Mouse (Mus musculus) forebrain, embryonic 13.5 days (tissue): ENCODE measurements around the gene AC140267.1. TPM values are rescaled to one million over a fixed set of nuclear protein-coding genes. Genes with fewer than 3 reads are reported as not detected.

Source experiments
- ATAC-seq: fragments of 200-750 bp; cut with Nextera tagmentation; 2 replicates; pipeline ENCODE4 v1.8.0; 2017
- H3K27ac ChIP-seq: fragments of 300-500 bp; sonication (generic); 2 replicates; pipeline ENCODE4 v1.5.1; 2015; ENCODE audit warnings: inconsistent platforms, mild to moderate bottlenecking, moderate library complexity
- H3K27me3 ChIP-seq: fragments of 300-500 bp; sonication (generic); 2 replicates; pipeline ENCODE4 v1.6.1; 2015; ENCODE audit warnings: mild to moderate bottlenecking, inconsistent platforms
- H3K36me3 ChIP-seq: fragments of 300-500 bp; sonication (generic); 2 replicates; pipeline ENCODE4 v1.6.1; 2015; ENCODE audit warnings: mild to moderate bottlenecking, inconsistent platforms; ENCODE audit not compliant: poor library complexity, severe bottlenecking
- H3K4me1 ChIP-seq: fragments of 300-500 bp; sonication (generic); 2 replicates; pipeline ENCODE4 v1.6.1; 2015; ENCODE audit warnings: inconsistent platforms
- H3K4me2 ChIP-seq: fragments of 300-500 bp; sonication (generic); 2 replicates; pipeline ENCODE4 v1.6.1; 2015; ENCODE audit warnings: inconsistent platforms, mild to moderate bottlenecking, moderate library complexity
- H3K4me3 ChIP-seq: fragments of 300-500 bp; sonication (generic); 2 replicates; pipeline ENCODE4 v1.5.1; 2015; ENCODE audit warnings: mild to moderate bottlenecking, inconsistent platforms
- H3K9ac ChIP-seq: fragments of 300-500 bp; sonication (generic); 2 replicates; pipeline ENCODE4 v1.6.1; 2015; ENCODE audit warnings: mild to moderate bottlenecking, inconsistent platforms
- H3K9me3 ChIP-seq: fragments of 300-500 bp; sonication (generic); replicated peaks from 2 replicates; pipeline ENCODE4 v1.6.1; 2016; ENCODE audit warnings: inconsistent platforms
- WGBS: fragments of 180-500 bp; shearing (Covaris S2); methylation state at CpG from one replicate; pipeline ENCODE4 v1.1.7; 2015; 5-methylcytosine and 5-hydroxymethylcytosine counted together
- polyA plus RNA-seq: library from polyadenylated mRNA; unstranded; fragments of >200 nt; fragmentation: Nextera tagmentation; extraction: Ambion mirVana; gene quantifications from 2 replicates; pipeline ENCODE4 v1.2.1, GENCODE M21; 2015

Gene AC140267.1
- polyA plus RNA-seq, 1 experiment from 2014 or later: 2.7 TPM

DNA sequence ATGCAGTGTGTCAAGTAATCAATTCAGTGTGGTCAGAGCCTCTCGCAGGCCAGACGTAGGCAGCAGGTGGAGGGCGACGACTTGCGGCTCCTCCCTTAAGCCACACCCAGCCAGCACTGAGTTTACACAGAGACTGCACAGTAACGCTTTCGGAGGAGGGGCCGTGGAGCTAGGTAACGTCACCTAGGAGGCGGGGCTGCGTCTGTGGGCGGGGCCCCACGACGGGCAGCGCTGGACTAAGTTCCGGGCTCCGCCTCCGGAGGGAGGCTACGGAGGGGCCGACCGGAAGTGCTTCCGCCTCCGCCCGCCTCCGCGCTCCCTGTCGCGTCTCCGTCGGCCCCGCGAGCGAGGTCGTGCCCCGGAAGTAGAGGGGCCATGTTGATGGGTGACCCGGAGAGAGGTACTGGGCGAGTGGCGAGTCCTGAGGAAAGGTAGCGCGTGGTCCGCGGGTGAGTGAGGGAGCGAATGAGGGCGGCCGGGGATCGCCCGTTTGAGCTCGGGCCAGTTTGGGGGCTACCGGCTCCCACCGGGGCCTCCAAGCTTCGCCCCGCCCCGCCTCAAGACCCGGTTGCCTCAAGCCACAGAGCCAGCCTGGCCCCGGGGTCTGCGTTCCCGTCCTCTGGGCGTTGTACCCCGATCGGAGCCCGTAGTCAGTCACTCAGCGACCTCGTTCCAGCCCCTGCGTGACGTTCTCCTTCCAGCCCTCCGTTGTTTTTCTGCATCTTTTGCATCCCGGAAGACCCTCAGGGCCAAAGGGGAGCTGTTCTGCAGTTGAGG lies 1.7 kb upstream of the AC140267.1 start, which contains the start of gene Mief1:
Mief1 (plus strand) TSS at position 286 of the 777 bp plus-strand sequence.
- peaks cover 14% of the 10 kb centered on the region for H3K4me1 ChIP-seq
- H3K4me3 ChIP-seq: peak within 1 kb of the TSS; percentile 93
- peak within 1 kb of the TSS; percentile 89 for H3K9ac ChIP-seq
- peak within 1 kb of the TSS; percentile 75 for H3K4me2 ChIP-seq
- H3K36me3 ChIP-seq: peaks cover 34% of the 10 kb centered on the region
- under 1% methylated on average over 55 of the region's 67 CpGs for WGBS
- H3K9me3 ChIP-seq: no peaks in the 10 kb centered on the region
- H3K27me3 ChIP-seq: no peaks in the 10 kb centered on the region
- ATAC-seq: peak; percentile 96
- peak within 1 kb of the TSS; percentile 81 for H3K27ac ChIP-seq

GRCm38 (mm10) chr15:80248135-80248534 lies 12.5 kb downstream of the AC140267.1 start:
- Histone ChIP-seq H3K36me3 (peaks cover 87% of the 10 kb centered on the region), H3K9ac (no peak overlapping the region)
- 97% methylated on average over 12 of the region's 12 CpGs for WGBS

DNA sequence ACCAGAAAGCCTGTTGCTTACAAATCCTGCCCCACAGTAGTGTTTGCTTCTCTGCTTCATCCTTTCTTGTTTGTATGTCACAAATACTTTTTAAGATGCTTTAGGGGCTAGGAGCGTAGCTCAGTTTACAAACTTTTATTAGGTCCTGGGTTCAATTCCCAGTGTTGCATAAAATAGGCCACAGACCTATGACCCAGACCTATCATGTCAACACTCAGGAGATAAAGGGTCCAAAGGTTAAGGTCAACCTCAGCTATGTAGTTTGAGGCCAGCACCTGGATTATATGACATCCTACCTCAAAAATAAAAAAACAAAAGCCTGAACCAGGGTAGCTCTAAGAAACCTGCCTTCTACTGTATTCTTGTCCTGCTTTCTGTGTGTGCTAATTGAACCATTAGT lies 13.0 kb downstream of the AC140267.1 start:
- H3K36me3 ChIP-seq: peaks cover 83% of the 10 kb centered on the region
- H3K9ac ChIP-seq: no peak overlapping the region
- ATAC-seq: no peak
- H3K4me1 ChIP-seq: peaks cover 8% of the 10 kb centered on the region
- H3K27me3 ChIP-seq: no peaks in the 10 kb centered on the region
- 97% methylated on average over 1 of the region's 1 CpGs for WGBS
- H3K4me2 ChIP-seq: no peak overlapping the region
- no peak overlapping the region for H3K27ac ChIP-seq
- H3K9me3 ChIP-seq: no peaks in the 10 kb centered on the region
- no peak overlapping the region for H3K4me3 ChIP-seq

More at GRCm38 (mm10) chr15:80248135-80248534, 12.5 kb downstream of the AC140267.1 start:
- Histone ChIP-seq H3K4me2 (no peak overlapping the region), H3K27me3 (no peaks in the 10 kb centered on the region), H3K9me3 (no peaks in the 10 kb centered on the region), H3K4me3 (no peak overlapping the region), H3K4me1 (0 out of 2 replicates have a peak, but pooled peaks cover 4% of the 10 kb centered on the region), H3K27ac (no peak overlapping the region)
- ATAC-seq: no peak

GRCm38 (mm10) chr15:80249672-80250071 lies 14.0 kb downstream of the AC140267.1 start:
- no peaks in the 10 kb centered on the region for H3K27me3 ChIP-seq
- WGBS: 94% methylated on average over 10 of the region's 10 CpGs
- H3K4me2 ChIP-seq: no peak overlapping the region
- ATAC-seq: no peak
- no peak overlapping the region for H3K9ac ChIP-seq
- peaks cover 19% of the 10 kb centered on the region for H3K4me1 ChIP-seq
- no peaks in the 10 kb centered on the region for H3K9me3 ChIP-seq
- H3K27ac ChIP-seq: no peak overlapping the region
- peaks cover 72% of the 10 kb centered on the region for H3K36me3 ChIP-seq
- H3K4me3 ChIP-seq: no peak overlapping the region

DNA sequence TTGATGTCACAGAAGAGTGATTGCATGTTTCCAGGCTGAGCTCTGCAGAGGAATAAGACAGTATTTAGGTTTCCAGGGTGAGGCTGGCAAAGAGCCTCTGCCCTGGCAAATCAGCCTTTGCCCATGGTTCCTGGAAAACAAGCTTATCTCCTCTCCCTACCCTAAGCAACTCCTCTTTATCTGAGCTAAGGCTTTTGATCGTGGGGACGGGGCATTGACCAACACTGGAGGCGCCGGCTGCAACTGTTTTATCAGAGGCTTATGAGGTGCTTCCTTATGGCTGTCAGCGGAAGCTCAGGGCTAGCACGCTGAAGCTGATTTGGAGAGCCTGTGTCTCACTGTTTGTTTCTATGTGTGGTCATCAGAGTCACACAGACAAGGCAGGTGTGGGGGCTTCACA lies 15.0 kb downstream of the AC140267.1 start:
- WGBS: 95% methylated on average over 6 of the region's 6 CpGs
- H3K9me3 ChIP-seq: no peaks in the 10 kb centered on the region
- no peak for ATAC-seq
- no peak overlapping the region for H3K4me3 ChIP-seq
- peaks cover 66% of the 10 kb centered on the region for H3K36me3 ChIP-seq
- H3K4me1 ChIP-seq: peaks cover 19% of the 10 kb centered on the region
- no peak overlapping the region for H3K27ac ChIP-seq
- no peak overlapping the region for H3K9ac ChIP-seq
- H3K27me3 ChIP-seq: no peaks in the 10 kb centered on the region
- H3K4me2 ChIP-seq: no peak overlapping the region

DNA sequence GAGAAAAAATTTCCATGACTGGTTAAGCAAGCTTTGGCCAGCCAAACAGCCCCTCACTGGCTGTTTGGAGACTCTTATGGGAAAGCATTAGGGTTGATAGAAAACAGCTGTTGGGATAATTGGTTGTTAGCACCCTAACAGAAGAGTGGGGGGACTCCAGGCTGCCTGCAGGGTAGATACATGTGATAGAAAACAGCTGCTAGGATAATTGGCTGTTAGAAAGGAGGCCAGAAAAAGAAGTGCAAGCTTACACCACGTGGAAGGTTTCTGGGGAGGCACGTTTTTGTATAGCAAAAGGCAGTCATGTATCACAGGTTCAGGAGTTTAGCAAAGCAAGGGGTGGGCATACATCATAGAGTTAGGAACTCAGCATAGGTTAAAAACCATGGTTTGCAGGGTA lies 17.9 kb downstream of the AC140267.1 start:
- H3K9me3 ChIP-seq: no peaks in the 10 kb centered on the region
- ATAC-seq: no peak
- H3K36me3 ChIP-seq: peaks cover 62% of the 10 kb centered on the region
- H3K4me2 ChIP-seq: peak overlapping the region; percentile 87; the same call in 1 of the 2 replicates
- H3K27me3 ChIP-seq: no peaks in the 10 kb centered on the region
- 33% methylated on average over 2 of the region's 2 CpGs for WGBS
- peak overlapping the region; percentile 97 for H3K27ac ChIP-seq
- H3K4me1 ChIP-seq: peaks cover 40% of the 10 kb centered on the region
- no peak overlapping the region for H3K4me3 ChIP-seq
- H3K9ac ChIP-seq: no peak overlapping the region

DNA sequence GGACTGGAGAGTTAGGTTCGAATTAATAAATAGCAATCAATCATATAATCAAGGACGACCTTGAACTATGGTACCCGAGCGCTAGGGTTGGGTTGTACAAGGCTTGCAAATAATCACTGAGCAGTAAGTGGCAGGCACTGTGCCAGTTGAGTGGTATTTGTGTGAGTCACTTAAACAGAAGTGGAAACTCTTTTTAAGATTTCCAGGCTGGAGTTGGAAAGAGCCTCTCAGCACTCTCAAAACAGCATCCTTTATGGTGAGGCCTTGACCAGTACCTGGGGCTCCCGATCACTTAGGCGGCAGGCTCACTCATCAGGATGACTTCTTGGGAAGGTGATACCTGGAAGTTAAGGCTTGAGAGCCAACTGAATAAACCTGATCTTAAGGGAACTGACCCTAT lies 18.6 kb downstream of the AC140267.1 start:
- Histone ChIP-seq H3K4me2 (peak overlapping the region; percentile 87), H3K4me3 (peak overlapping the region; percentile 99), H3K4me1 (peaks cover 40% of the 10 kb centered on the region), H3K27ac (peak overlapping the region; percentile 97), H3K9me3 (no peaks in the 10 kb centered on the region), H3K36me3 (peaks cover 61% of the 10 kb centered on the region), H3K27me3 (no peaks in the 10 kb centered on the region), H3K9ac (peak overlapping the region; percentile 100)
- WGBS: 57% methylated on average over 6 of the region's 6 CpGs
- no peak for ATAC-seq

DNA sequence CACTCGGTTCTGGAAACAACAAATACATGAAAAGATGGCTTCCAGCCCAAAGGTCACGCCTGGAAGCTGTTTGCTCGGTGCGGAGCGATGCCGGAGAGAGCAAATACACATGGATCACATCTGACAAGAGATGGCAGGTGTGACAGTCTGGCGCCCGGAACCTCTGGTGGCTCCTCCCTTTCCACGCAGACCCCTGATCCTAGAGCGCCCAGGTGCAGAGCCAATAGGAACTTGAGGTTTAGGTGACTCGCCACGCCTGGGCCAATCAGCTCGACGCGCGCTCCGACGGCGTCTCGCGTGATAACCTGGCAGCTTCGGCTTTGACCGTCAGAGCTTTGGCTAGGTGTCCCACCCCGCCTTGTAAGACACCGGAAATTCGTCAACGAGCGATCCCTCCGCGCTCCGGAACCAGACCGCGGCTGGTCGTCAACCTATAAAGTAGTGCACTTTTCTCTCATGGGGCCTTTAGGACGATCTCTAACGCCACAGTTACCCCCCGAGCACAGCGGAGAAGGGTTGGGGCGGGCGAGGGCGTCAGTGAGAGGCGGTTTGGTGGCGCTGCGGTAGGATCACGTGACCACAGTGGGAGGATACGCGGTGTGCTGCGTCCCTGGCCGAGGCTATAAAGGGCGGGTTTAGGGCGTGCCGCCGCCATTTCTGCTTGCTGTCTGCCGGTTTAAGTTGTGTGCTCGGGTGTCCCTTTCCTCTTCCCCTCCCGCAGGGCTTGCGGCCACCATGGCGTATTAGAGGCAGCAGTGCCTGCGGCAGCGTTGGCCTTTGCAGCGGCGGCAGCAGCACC lies 19.4 kb downstream of the AC140267.1 start, which contains the start of gene Atf4:
Atf4 (plus strand) TSS at position 338 of the 799 bp plus-strand sequence.
- peaks cover 61% of the 10 kb centered on the region for H3K36me3 ChIP-seq

DNA sequence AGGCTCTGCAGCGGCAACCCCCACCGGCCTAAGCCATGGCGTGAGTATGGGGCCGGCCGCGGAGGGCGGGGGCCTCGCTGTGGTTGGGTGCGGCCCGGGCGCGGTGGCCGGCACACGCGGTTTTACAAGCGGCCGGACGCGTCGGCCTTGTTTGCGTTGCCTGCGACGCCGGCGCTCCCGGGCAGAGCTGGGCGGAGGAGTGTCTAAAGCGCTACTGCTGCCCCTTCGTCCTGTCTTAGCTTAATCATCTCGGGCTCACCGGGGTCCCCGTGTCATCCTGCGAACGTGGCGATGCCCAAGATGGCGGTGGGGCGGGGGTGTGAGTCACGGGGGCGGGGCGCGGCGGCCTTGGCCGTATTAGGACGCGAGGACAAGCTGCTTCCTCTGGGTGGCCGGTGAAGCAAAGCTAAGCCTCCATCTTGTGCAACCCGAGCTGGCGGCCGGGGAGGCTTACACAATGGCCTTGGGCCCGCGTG lies 20.0 kb downstream of the AC140267.1 start:
- ATAC-seq: peak; percentile 14
- peaks cover 61% of the 10 kb centered on the region for H3K36me3 ChIP-seq
- peak overlapping the region; percentile 97 for H3K27ac ChIP-seq

More for the DNA sequence above, 19.4 kb downstream of the AC140267.1 start, which contains the start of gene Atf4:
- peak within 1 kb of the TSS; percentile 99 for H3K4me3 ChIP-seq
- peak within 1 kb of the TSS; percentile 87 for H3K4me2 ChIP-seq
- peak within 1 kb of the TSS; percentile 100 for H3K9ac ChIP-seq
- WGBS: under 1% methylated on average over 61 of the region's 62 CpGs
- H3K9me3 ChIP-seq: no peaks in the 10 kb centered on the region
- H3K27me3 ChIP-seq: no peaks in the 10 kb centered on the region
- peak; percentile 97 for ATAC-seq
- H3K4me1 ChIP-seq: peaks cover 40% of the 10 kb centered on the region
- H3K27ac ChIP-seq: peak within 1 kb of the TSS; percentile 97

GRCm38 (mm10) chr15:80256242-80256641 lies 20.6 kb downstream of the AC140267.1 start:
- no peaks in the 10 kb centered on the region for H3K9me3 ChIP-seq
- peak overlapping the region; percentile 87 for H3K4me2 ChIP-seq
- H3K4me3 ChIP-seq: peak overlapping the region; percentile 99
- peak overlapping the region; percentile 100 for H3K9ac ChIP-seq
- H3K27ac ChIP-seq: peak overlapping the region; percentile 97
- peaks cover 44% of the 10 kb centered on the region for H3K4me1 ChIP-seq
- WGBS: 11% methylated on average over 16 of the region's 16 CpGs
- H3K36me3 ChIP-seq: peaks cover 55% of the 10 kb centered on the region
- no peak for ATAC-seq
- no peaks in the 10 kb centered on the region for H3K27me3 ChIP-seq

More for the DNA sequence above, 20.0 kb downstream of the AC140267.1 start:
- H3K4me3 ChIP-seq: peak overlapping the region; percentile 99
- peaks cover 44% of the 10 kb centered on the region for H3K4me1 ChIP-seq
- H3K9ac ChIP-seq: peak overlapping the region; percentile 100
- H3K9me3 ChIP-seq: no peaks in the 10 kb centered on the region
- H3K27me3 ChIP-seq: no peaks in the 10 kb centered on the region
- under 1% methylated on average over 43 of the region's 51 CpGs for WGBS
- peak overlapping the region; percentile 87 for H3K4me2 ChIP-seq

DNA sequence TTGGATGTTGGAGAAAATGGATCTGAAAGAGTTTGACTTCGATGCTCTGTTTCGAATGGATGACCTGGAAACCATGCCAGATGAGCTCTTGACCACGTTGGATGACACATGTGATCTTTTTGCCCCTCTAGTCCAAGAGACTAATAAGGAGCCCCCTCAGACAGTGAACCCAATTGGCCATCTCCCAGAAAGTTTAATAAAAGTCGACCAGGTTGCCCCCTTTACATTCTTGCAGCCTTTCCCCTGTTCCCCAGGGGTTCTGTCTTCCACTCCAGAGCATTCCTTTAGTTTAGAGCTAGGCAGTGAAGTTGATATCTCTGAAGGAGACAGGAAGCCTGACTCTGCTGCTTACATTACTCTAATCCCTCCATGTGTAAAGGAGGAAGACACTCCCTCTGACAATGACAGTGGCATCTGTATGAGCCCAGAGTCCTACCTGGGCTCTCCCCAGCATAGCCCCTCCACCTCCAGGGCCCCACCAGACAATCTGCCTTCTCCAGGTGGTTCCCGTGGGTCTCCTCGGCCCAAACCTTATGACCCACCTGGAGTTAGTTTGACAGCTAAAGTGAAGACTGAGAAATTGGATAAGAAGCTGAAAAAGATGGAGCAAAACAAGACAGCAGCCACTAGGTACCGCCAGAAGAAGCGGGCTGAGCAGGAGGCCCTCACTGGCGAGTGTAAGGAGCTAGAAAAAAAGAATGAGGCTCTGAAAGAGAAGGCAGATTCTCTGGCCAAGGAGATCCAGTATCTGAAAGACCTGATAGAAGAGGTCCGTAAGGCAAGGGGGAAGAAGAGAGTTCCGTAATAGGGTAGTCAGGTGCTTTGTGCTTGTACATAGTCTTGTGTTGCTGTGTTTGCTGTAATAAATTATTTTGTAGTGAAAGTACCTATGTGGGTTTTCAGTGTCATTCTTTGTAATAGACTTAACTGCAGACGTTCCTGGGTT lies 21.3 kb downstream of the AC140267.1 start:
- 65% methylated on average over 12 of the region's 12 CpGs for WGBS
- Histone ChIP-seq H3K36me3 (peaks cover 49% of the 10 kb centered on the region), H3K9ac (peak overlapping the region; percentile 100), H3K4me3 (peak overlapping the region; percentile 99), H3K27ac (peak overlapping the region; percentile 97), H3K4me2 (peak overlapping the region; percentile 87), H3K9me3 (no peaks in the 10 kb centered on the region), H3K27me3 (no peaks in the 10 kb centered on the region), H3K4me1 (peaks cover 44% of the 10 kb centered on the region)
- ATAC-seq: no peak
